Mouse (Mus musculus) adrenal gland, postnatal 14 days (tissue): ENCODE results near the gene Zfp408. TPM values are rescaled to one million over a fixed set of nuclear protein-coding genes. Genes with fewer than 3 reads are reported as not detected.
A peak's percentile ranks its signal among the peaks of the same experiment; 100 is the strongest.
"Not testable (repeated sequence)": the region's sequence is repeated elsewhere in the genome, so short reads cannot be mapped to it uniquely, and the experiment has no call there.

Experiments used
- DNase-seq: peaks from one replicate; pipeline ENCODE4 v3.0.0; 2021; ENCODE audit warnings: mixed read lengths
- total RNA-seq: library from RNA; stranded (reverse); gene quantifications from 2 replicates; pipeline ENCODE4 v1.2.3, GENCODE M21; 2021

The Zfp408 gene
- total RNA-seq, 1 experiment from 2014 or later, result 11.6 TPM

DNA sequence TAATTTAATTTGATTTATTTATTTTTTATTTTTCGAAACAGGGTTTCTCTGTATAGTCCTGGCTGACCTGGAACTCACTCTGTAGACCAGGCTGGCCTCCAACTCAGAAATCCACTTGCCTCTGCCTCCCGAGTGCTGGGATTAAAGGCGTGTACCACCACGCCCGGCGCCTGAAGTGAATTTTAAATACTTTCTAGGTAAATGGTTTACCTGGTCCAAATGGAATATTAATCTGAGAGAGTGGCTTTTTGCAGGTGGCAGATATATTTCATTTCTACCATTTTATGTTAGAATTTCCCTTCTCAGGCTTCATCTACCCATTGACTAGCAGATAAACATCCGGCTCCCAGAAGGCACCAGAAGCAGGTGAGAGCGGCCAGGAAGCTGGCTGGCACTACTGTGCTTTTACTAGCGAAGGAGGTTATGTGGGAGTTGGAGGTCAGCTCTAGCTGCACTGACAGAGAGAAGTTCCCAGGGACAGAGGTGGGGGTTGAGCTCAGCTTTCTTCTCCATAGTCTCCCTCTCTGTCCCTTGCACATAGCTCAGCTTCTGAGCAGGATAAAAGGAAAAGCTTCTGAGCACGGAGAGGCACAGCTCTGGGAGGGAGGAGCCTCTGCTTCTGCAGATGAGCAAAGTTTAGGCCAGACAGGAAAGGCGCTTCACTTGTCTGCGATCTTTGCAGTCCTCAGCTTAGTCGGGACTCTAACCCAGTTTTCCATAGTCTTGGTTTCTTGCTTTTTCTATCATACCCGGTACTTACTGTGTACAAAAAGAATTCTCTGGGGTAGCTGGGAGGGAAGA is 2.1 kb upstream of the Zfp408 start:
- no peak for DNase-seq

DNA sequence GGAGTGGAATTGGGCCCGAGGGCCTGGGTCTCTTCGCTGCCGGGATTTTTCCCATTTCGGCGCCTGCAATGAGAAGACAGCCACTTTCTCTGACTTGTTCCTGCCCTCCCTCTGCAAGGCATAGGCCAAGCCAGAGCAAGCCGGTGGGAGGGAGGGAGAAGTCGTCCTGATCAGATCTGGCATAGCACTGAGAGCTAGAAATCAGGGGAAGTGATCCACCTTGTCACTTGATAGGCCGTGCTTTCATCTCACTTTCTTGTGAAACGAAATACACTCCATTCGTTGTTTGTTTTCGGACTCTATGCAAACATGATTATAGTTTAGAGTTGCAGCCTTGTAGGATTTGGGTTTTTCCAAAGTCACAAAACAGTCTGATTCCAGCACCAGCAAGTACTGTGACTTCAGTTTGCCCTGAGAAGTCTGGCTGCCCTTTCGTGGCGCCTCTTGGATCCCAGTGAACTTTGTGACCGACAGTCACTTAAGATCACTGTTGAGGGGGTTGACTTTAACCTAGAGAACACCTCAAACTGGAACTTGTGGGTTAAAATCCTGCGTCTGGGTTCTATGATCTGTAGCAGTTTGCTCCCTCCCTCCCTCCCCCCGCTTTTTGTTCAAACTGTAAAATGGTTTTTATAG is 887 bp upstream of the Zfp408 start:
- peak; percentile 72 for DNase-seq

DNA sequence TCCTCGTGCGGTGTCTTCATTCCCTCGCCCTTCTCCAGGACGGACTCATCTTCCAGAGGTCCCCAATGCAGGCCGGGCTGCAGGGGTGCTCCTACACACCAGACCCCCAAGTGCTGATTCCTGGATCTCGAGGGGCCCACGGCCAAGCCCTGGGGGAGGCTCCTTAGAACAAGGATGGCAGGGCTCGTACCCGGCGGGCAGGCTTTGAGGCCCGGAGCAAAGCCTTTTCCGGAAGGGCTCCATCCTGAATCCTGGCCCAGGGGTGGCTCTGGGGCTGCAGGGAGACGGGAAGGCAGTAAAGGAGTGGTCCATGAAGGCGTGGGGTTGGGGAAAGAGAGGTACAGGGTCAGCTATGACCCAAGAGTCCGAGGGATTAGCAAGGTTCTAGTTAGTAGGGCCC is 439 bp downstream of the Zfp408 start:
- DNase-seq, result no peak

DNA sequence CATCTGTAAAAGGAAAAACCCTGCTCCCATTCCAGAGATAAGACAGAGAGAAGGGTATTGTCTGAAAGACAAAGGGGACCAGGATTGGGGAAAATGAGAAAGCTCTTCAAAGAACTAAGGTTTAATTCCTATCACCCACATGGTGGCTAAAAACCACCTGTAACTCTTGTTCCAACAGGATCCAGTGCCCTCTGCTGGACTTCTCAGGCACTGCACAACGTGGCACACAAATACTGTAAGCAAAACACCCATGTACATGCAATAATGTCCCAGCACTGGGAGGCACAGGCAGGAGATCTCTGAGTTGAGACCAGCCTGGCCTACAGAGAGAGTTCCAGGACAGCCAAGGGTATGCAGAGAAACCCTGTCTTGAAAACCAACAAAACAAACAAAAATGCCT is 2.9 kb downstream of the Zfp408 start:
- no peak for DNase-seq

DNA sequence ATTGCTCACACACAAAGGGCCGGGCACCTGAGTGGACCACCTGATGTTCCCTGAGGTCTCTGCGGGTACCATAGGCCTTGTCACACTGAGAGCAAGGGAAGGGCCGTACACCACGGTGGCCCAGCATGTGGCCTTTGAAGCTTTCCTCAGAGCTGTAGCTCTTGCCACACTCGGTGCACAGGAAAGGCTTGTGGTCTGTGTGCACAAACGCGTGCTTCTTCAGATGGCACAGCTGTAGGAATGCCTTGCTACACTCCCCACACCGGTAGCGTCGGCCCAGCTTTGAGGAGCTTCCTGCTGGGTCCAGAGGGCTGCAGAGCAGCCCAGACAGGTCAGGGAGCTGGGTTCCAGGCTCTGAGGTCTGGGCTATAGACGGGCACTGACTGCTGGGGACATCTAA is 3.8 kb downstream of the Zfp408 start:
- no peak for DNase-seq

DNA sequence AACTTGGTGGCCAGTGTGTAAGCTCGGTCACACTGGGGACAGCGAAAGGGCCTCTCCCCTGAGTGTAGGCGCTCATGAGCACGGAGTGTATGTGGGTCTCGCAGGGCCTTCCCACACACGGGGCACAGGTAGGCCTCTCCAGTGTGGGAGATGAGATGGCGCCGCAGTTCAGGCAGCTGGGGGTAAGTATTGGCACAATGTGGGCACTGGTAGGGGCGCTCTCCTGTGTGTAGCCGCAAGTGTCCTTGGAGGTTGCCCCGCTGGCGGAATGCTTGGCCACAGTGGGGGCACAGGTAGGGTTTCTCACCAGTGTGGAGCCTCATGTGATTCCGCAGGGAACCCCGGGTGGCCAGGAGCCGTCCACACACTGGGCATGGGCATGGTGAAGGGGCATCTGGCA is 4.2 kb downstream of the Zfp408 start:
- no peak for DNase-seq

DNA sequence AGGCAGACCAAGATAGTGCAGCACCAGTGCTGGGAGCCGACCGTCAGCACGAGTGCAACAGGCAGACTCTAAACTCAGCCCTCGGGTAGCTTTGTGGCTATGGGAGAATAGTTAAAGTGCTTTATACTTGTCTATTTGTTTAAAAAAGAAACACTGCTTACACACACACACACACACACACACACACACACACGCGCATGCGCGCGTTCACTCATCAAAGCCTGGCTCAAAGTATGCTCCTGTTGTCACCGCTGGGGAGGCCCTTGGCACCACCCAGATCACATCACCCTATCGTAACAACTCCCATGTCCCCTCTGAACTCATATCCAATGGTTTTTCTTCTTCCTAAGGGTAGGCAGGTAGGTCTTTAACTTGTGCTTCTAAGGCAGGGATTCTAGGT is 5.6 kb downstream of the Zfp408 start:
- DNase-seq, result no peak

DNA sequence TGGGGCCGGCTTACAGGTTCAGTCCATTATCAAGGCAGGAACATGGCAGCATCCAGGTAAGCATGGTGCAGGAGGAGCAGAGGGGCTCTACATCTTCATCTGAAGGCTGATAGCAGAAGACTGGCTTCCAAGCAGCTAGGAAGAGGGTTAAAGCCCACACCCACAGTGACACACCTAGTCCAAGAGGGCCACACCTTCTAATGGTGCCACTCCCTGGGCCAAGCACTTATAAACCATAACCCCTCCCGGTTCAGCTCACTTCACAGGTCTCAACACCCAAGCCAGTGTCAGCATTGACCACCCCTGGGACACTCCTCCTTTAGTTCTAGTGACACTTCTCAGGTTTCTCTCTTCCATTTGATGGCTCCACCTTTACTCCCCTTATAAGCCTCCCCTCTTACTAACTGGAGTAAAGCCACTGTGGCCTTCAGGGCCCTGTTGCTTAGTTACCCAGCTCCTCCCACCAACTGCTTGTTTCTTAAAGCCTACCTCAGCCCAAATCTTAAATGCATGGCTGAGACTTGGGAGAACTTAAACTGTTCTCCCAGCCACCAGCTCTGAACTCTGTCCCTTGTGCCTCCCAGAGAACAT is 6.7 kb downstream of the Zfp408 start:
- DNase-seq, result no peak

DNA sequence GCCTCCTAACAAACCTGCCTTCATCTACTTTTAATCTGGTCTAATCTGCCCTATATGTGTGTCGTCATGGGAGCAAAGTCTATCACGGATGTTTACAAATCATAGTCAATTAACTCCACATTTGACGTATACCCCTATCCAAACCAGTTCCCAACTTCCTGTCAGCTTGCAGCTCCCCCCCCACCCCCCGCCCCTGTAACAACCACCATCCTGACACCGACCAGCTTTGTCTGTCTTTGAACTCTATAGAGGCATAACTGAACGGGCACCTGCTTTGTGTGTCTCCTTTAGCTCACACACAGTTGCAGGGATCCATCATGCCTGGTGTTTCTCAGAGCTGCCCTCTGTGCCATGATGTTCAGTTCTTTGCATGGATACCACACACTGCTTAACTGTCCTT is 10.7 kb downstream of the Zfp408 start:
- DNase-seq, result no peak

DNA sequence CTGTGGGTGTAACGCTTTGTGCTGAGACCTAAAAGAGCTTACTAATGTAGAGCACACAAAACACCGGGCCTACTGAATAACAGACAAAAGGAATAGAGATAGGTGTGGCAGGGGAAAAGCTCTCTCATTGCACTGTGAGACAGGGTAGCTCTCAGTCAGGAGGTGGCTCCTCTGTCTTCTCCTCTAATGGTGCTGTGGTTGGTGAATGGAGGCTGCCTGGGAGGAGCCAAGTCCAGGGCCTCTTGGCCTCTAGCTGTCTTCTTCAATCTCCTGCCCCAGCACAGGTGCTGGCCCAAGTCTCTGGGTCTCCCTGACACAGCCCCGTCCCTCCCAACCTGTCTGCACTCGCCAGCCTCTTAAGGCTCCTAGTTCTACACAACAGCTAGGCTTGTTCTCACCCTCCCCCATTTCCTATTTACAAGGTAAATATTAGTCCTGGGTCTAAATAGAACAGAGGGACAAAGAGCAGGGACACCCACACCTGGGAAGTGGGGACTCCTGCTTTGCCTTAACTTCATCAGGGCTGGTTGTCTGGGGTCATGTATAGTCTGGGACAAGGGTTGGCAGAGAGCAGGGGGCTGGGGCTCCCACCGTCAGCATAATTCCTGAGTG is 12.8 kb downstream of the Zfp408 start:
- no peak for DNase-seq

DNA sequence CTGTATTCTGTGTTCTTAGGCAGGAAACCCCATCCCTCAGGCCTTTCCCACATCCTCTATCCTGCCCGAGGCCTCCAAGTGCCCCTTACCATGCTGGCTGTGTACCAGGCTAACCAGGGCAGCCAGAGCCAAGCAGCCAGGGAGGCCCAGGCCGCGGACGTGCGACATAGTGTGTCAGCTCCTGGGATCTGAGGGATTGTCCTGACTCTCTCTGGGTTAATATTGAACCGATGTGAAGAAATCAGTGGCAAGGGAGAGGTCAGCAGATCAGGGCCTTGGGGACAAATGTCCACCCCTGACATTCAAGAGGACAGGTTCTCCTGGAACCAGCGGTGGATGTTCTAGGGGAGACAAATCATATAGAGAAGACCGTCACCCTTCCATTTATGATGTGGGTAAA is 13.4 kb downstream of the Zfp408 start, which contains the start of gene F2:
TSS of gene F2 (minus strand) at position 186 of the 400 bp plus-strand sequence.
- DNase-seq, result no peak

DNA sequence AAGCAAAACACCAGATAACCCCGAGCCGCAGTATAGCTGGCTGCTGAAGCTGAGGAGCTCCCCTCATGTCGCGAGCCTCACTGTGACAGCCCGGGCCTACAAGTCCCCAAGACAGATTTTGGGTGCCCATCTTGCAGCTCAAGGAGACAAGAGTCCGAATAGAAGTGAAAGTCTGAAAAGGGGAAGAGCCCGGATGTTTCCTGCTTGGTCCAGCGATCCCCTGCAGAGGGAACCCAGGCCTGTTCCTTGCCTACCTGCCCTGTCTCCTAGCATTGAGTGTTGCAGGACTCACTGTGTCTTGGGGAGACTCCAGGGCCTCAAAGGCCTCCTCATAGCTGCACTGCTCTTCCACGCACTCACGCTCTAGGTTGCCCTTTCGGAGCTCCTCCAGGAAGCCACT is 14.1 kb downstream of the Zfp408 start:
- DNase-seq, result no peak

DNA sequence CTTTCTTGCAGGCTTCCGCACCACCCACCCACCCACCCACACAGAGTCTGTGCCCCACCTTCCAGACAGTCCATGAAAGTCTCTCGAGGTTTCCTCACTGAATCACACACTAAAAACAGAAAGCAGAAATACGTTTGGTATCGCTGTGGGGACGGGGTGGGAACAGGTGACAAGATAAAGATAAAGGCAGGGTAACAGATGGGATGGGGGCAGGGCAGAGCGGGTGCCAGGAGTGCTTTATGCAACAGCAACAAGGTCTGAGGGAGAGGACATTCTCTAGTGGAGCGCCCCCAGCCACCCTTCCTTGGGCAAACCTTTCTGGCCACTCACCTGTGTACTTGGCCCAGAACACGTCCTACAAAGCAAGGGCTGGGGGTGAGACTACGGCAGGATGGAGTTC is 14.8 kb downstream of the Zfp408 start:
- DNase-seq, result no peak

DNA sequence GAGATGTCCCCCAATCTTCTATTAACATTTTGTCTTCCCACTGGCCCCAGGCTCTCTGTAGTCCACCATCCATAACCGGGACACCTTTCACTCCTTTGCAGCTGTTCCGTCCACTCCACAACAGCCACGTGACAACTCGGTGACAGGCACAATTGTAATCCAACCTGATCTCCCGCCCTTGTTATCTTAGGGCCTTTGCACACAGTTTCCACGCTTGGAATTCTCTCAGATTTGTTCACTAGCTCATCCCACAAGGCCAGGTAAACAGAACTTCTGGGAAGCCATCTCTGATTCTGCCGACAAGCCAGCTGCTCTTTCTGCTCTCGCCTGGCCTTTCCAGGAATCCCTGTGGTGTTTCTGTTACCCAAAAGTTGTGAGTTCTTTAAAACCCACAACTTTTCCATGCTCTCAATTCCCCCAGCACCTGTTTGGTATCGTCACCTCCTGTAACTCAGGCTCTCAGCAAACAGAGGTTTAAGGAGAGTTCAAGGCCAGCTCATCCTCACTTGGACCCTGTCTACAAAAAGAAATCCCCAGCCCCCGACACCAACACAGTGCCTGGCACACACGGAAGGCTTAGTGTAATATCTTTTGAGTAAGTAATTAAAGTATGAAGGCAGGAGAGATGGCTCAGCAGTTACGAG is 16.1 kb downstream of the Zfp408 start:
- no peak for DNase-seq

DNA sequence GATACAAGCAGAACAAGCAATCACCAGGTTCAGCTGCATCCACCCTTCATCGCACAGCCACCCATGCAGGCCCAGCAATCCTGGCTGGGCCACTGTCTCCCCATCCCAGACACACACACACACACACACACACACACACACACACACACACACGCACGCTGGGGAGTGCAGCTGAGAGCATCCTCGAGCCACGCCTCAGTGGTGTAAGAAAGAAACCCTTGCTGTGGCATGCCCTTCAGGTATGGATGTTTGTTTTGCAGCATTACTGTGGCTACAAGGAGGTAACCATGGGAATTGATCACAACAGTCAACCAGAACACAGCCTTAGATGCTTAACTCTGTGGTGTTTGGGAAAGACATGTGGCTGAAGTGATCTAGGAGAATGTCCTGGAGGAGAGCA is 17.3 kb downstream of the Zfp408 start:
- DNase-seq, result no peak

DNA sequence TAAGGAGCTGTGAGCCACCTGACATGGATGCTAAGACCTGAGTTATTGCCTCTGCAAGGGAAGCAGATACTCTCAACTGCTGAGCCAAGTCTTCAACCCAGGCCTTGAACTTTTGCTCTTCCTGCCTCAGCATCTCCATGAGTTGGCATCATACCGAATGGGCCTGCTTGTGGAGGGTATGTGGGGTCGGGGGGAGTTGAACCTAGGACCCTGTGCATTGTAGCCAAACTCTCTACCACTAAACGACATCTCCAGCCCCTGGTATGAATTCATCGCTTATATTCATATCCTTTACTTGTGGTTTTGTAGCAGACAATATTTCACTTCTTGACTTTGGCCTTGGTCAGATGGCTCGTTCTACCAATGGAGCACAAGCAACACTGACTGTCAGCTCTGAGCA is 17.8 kb downstream of the Zfp408 start:
- no peak for DNase-seq

DNA sequence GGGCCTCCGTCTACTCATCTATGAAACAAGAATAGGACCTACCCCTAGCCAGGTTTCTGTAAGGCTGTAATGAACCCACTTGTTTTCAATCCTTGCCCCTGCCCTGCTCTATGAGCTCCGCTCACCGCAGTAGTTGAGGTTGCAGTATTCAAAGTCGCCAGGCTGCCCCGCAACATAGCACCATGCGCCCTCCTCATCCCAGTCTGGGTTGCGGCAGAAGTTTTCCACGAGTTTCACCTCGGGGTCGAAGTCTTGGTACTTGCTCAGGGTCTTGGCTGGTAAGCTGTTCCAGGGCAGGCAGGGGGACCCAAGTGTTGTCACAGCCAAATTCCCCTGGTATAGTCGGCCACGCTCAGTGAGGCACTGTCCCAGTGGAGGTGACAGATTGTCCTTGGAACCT is 19.2 kb downstream of the Zfp408 start:
- DNase-seq, result no peak

DNA sequence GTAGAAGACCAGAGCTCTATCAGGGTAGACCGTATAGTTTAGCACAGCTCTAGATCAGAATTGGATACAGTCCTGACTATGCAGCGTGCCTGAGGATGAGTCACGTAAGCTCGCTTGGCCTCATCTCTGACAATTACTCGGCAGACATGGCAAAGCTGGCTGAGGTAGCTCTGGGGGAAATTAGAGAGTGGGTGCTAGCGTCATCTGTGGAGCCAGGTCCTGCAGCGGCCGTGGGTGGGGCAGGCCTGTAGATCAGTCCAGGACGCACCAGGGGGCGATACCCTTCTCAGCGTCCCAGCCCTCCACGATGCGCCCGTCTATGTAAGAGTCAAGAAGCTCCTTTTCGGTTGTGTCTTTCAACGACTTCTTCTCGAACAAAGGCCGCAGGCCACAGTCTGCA is 19.9 kb downstream of the Zfp408 start:
- DNase-seq, result no peak

DNA sequence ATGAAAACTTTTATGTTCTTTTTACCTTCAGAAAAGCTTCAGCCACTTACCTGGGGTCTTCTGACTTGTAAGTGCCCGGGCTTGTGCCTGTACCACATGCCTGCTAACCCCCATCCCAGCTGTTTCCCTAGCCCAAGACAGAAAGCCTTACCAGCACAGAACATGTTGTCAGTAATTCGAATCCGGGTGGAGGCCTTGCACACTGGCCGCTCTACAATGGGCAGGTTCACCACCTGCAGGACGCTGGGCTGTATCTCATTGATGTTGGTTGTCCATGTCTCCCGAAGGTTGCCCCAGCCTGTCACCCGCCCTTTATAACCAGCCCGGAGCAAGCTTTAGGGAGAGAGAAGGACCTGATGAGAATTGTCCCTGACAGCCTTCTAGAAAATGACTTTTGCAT is 21.4 kb downstream of the Zfp408 start:
- no peak for DNase-seq

DNA sequence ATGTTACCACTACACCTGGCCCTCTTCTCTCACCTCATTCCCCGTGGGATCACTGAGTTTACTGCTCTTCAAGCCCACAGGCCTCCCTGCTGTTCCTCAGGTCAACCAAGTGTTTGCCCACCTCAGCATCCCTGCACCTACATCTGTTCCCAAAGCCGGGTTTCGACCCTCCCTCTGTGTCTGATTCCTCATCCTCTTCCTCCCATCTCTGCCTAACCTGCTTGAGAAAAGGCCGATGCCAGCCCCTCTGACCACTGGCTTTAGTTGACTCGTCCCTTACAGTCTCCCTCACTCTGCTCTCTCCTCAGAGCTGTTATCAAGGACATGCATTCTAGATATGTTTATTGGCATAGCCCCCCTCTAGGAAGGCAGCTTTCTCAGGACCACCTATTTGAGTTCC is 22.1 kb downstream of the Zfp408 start:
- no peak for DNase-seq

DNA sequence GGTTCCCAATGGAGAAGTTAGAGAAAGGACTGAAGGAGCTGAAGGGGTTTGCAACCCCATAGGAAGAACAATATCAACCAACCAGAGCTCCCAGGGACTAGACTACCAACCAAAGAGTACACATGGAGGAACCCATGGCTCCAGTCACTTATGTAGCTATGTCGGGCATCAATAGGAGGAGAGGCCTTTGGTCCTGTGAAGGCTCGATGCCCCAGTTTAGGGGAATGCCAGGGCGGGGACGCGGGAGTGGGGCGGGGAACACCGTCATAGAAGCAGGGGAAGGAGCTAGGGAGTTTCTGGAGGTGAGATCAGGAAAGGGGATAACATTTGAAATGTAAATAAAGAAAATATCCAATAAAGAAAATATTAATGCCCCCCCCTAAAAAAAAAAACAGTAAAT is 26.2 kb downstream of the Zfp408 start:
- not testable (repeated sequence) for DNase-seq

DNA sequence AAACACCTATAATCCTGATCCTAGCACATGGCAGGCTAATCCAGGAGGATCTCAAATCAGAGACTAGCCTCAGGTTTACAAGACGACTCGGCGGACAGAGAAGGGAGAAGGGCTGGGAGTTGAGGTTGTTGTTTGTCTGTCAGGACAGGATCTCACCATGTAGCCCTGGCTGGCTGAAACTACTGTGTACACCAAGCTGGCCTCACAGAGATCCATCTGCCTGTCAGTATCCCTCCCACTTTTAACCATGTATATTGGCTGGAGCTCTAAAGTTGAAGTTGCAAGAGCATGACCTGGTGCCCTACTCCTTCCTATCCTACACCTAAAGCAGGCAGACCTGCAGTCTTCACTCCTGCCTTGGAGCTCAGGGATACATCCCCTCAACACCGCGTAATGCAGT is 27.2 kb downstream of the Zfp408 start:
- DNase-seq, result no peak

DNA sequence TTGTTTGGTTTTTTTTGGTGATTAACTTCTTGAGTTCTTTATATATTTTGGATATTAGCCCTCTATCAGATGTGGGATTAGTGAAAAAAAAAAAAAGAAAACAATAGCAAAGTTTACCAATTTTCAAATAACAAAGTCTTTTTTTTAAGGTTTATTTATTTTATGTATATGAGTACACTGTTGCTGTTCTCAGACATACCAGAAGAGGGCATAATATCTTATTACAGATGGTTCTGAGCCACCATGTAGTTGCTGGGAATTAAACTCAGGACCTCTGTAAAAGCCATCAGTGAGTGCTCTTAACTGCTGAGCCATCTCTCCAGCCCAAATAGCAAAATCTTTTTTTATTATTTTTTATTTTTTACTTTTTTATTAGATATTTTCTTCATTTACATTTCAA is 40.2 kb downstream of the Zfp408 start:
- not testable (repeated sequence) for DNase-seq
